Mouse (Mus musculus): Measurements from ENCODE around the gene Klk1. TPM values are rescaled to one million over a fixed set of nuclear protein-coding genes. Genes with fewer than 3 reads are reported as not detected.
A peak's percentile ranks its signal among the peaks of the same experiment; 100 is the strongest.
"Not testable (repeated sequence)": the region's sequence is repeated elsewhere in the genome, so short reads cannot be mapped to it uniquely, and the experiment has no call there.

The Klk1 gene
- total and polyA plus RNA-seq, 2 experiments from 2014 or later = not detected

GRCm38 (mm10) chr7:44241163-44241562, 16.0 kb downstream of the Klk1 start:
- H3K9me3 ChIP-seq (ENCODE audit: low read length) = no peaks in the 10 kb centered on the region

GRCm38 (mm10) chr7:44244080-44244479, 18.9 kb downstream of the Klk1 start:
- H3K4me1 ChIP-seq (ENCODE audit: insufficient read depth) = peaks cover 16% of the 10 kb centered on the region
- H3K27ac ChIP-seq (ENCODE audit: low read depth, low read length) = no peak overlapping the region
- H3K9ac ChIP-seq = no peak overlapping the region
- H3K9me3 ChIP-seq (ENCODE audit: low read length) = no peaks in the 10 kb centered on the region
- no peak for TF ChIP-seq CTCF (IDR thresholded peaks at IDR 0.05; ENCODE audit: low read depth)
- no peak for ATAC-seq
- no peak overlapping the region for H3K4me3 ChIP-seq (ENCODE audit: low read depth, low read length)
- H3K36me3 ChIP-seq (ENCODE audit: insufficient read depth) = peaks cover 12% of the 10 kb centered on the region
- no peak for DNase-seq
- H3K4me2 ChIP-seq (ENCODE audit: low read depth) = no peak overlapping the region
- WGBS = 53% methylated on average over 1 of the region's 1 CpGs
- H3K27me3 ChIP-seq (ENCODE audit: insufficient read depth, low read length) = no peaks in the 10 kb centered on the region

More at GRCm38 (mm10) chr7:44241163-44241562, 16.0 kb downstream of the Klk1 start:
- DNase-seq (no peak), ATAC-seq (no peak)
- H3K36me3 ChIP-seq (ENCODE audit: insufficient read depth) = no peaks in the 10 kb centered on the region
- H3K27ac ChIP-seq (ENCODE audit: low read depth, low read length) = no peak overlapping the region
- TF ChIP-seq CTCF (IDR thresholded peaks at IDR 0.05; ENCODE audit: low read depth) = no peak
- no peaks in the 10 kb centered on the region for H3K27me3 ChIP-seq (ENCODE audit: insufficient read depth, low read length)
- H3K4me1 ChIP-seq (ENCODE audit: insufficient read depth) = peaks cover 7% of the 10 kb centered on the region
- no peak overlapping the region for H3K4me3 ChIP-seq (ENCODE audit: low read depth, low read length)
- WGBS = 68% methylated on average over 2 of the region's 2 CpGs
- no peak overlapping the region for H3K9ac ChIP-seq
- no peak overlapping the region for H3K4me2 ChIP-seq (ENCODE audit: low read depth)

- Histone ChIP-seq H3K9ac (peak within 1 kb of the TSS; percentile 100), H3K9me3 (ENCODE audit: low read length) (no peaks in the 10 kb centered on the region), H3K36me3 (ENCODE audit: insufficient read depth) (peaks cover 33% of the 10 kb centered on the region), H3K4me1 (ENCODE audit: insufficient read depth) (peaks cover 16% of the 10 kb centered on the region), H3K27ac (ENCODE audit: low read depth, low read length) (peak within 1 kb of the TSS; percentile 100), H3K27me3 (ENCODE audit: insufficient read depth, low read length) (no peaks in the 10 kb centered on the region), H3K4me2 (ENCODE audit: low read depth) (peak within 1 kb of the TSS; percentile 74), H3K4me3 (ENCODE audit: low read depth, low read length) (peak within 1 kb of the TSS; percentile 96)
- 1% methylated on average over 62 of the region's 62 CpGs for WGBS
- TF ChIP-seq CTCF (IDR thresholded peaks at IDR 0.05; ENCODE audit: low read depth) = no peak; the same call in 1 of the 2 replicates
- ATAC-seq = peak; percentile 89
- peak; percentile 99 for DNase-seq
These were observed 21.2 kb downstream of the Klk1 start, which contains the start of the genes 1700028J19Rik and 2410002F23Rik for GRCm38 (mm10) chr7:44246055-44246983. 1700028J19Rik (minus strand) TSS chr7:44246695. 2410002F23Rik (plus strand) TSS chr7:44246722.

GRCm38 (mm10) chr7:44246984-44247470, 21.9 kb downstream of the Klk1 start:
- Histone ChIP-seq H3K4me3 (ENCODE audit: low read depth, low read length) (peak overlapping the region; percentile 96), H3K9ac (peak overlapping the region; percentile 100), H3K27ac (ENCODE audit: low read depth, low read length) (peak overlapping the region; percentile 100), H3K4me2 (ENCODE audit: low read depth) (peak overlapping the region; percentile 74), H3K36me3 (ENCODE audit: insufficient read depth) (peaks cover 37% of the 10 kb centered on the region), H3K4me1 (ENCODE audit: insufficient read depth) (peaks cover 16% of the 10 kb centered on the region), H3K9me3 (ENCODE audit: low read length) (no peaks in the 10 kb centered on the region), H3K27me3 (ENCODE audit: insufficient read depth, low read length) (no peaks in the 10 kb centered on the region)
- under 1% methylated on average over 23 of the region's 23 CpGs for whole genome bisulfite sequencing
- ATAC-seq = peak; percentile 65
- TF ChIP-seq CTCF (IDR thresholded peaks at IDR 0.05; ENCODE audit: low read depth) = no peak
- peak; percentile 80 for DNase-seq

GRCm38 (mm10) chr7:44247971-44248370, 22.8 kb downstream of the Klk1 start:
- Histone ChIP-seq H3K4me2 (ENCODE audit: low read depth) (peak overlapping the region; percentile 74), H3K9ac (peak overlapping the region; percentile 100), H3K9me3 (ENCODE audit: low read length) (no peaks in the 10 kb centered on the region), H3K36me3 (ENCODE audit: insufficient read depth) (peaks cover 46% of the 10 kb centered on the region), H3K4me3 (ENCODE audit: low read depth, low read length) (peak overlapping the region; percentile 96), H3K4me1 (ENCODE audit: insufficient read depth) (peaks cover 16% of the 10 kb centered on the region), H3K27ac (ENCODE audit: low read depth, low read length) (no peak overlapping the region), H3K27me3 (ENCODE audit: insufficient read depth, low read length) (no peaks in the 10 kb centered on the region)
- WGBS = 98% methylated on average over 2 of the region's 2 CpGs
- ATAC-seq (no peak), DNase-seq (no peak)
- no peak for TF ChIP-seq CTCF (IDR thresholded peaks at IDR 0.05; ENCODE audit: low read depth)

GRCm38 (mm10) chr7:44249248-44249647, 24.1 kb downstream of the Klk1 start:
- Histone ChIP-seq H3K4me2 (ENCODE audit: low read depth) (no peak overlapping the region), H3K9ac (no peak overlapping the region), H3K9me3 (ENCODE audit: low read length) (no peaks in the 10 kb centered on the region), H3K4me3 (ENCODE audit: low read depth, low read length) (no peak overlapping the region), H3K36me3 (ENCODE audit: insufficient read depth) (peaks cover 55% of the 10 kb centered on the region), H3K27ac (ENCODE audit: low read depth, low read length) (no peak overlapping the region), H3K4me1 (ENCODE audit: insufficient read depth) (peaks cover 16% of the 10 kb centered on the region), H3K27me3 (ENCODE audit: insufficient read depth, low read length) (no peaks in the 10 kb centered on the region)
- WGBS = 87% methylated on average over 4 of the region's 4 CpGs
- DNase-seq (no peak), ATAC-seq (no peak)
- TF ChIP-seq CTCF (IDR thresholded peaks at IDR 0.05; ENCODE audit: low read depth) = no peak

GRCm38 (mm10) chr7:44250732-44251275, 25.6 kb downstream of the Klk1 start:
- peaks cover 55% of the 10 kb centered on the region for H3K36me3 ChIP-seq (ENCODE audit: insufficient read depth)
- H3K9me3 ChIP-seq (ENCODE audit: low read length); DNase-seq; H3K4me3 ChIP-seq (ENCODE audit: low read depth, low read length); H3K27me3 ChIP-seq (ENCODE audit: insufficient read depth, low read length); H3K27ac ChIP-seq (ENCODE audit: low read depth, low read length); ATAC-seq; H3K4me2 ChIP-seq (ENCODE audit: low read depth); H3K4me1 ChIP-seq (ENCODE audit: insufficient read depth); H3K9ac ChIP-seq: not testable (repeated sequence)
- WGBS = 87% methylated on average over 17 of the region's 17 CpGs

Measured in forebrain, postnatal 0 days (tissue).